Mouse (Mus musculus) midbrain, embryonic 11.5 days (tissue): Measurements from ENCODE around the gene Smyd5. TPM values are rescaled to one million over a fixed set of nuclear protein-coding genes. Genes with fewer than 3 reads are reported as not detected.

ENCODE experiments used
- ATAC-seq: fragments of 200-750 bp; cut with Nextera tagmentation; 2 replicates; pipeline ENCODE4 v1.8.0; 2017; ENCODE audit warnings: moderate TSS enrichment, moderate library complexity; ENCODE audit not compliant: low FRiP score
- DNase-seq: peaks from one replicate; pipeline ENCODE4 v3.0.0; 2015; ENCODE audit warnings: low spot score; ENCODE audit errors: missing footprints
- H3K27ac ChIP-seq: fragments of 300-500 bp; sonication (generic); 2 replicates; pipeline ENCODE4 v1.5.1; 2014; ENCODE audit warnings: low read depth, low read length
- H3K27me3 ChIP-seq: fragments of 300-500 bp; sonication (generic); 2 replicates; pipeline ENCODE4 v1.6.1; 2014; ENCODE audit warnings: mild to moderate bottlenecking, low read length, moderate library complexity, mixed read lengths; ENCODE audit not compliant: control insufficient read depth, insufficient read depth
- H3K36me3 ChIP-seq: fragments of 300-500 bp; sonication (generic); 2 replicates; pipeline ENCODE4 v1.6.1; 2014; ENCODE audit warnings: mild to moderate bottlenecking, low read length, moderate library complexity, mixed read lengths; ENCODE audit not compliant: control insufficient read depth, insufficient read depth
- H3K4me1 ChIP-seq: fragments of 300-500 bp; sonication (generic); 2 replicates; pipeline ENCODE4 v1.6.1; 2014; ENCODE audit warnings: low read length; ENCODE audit not compliant: control insufficient read depth, insufficient read depth
- H3K4me2 ChIP-seq: fragments of 300-500 bp; sonication (generic); 2 replicates; pipeline ENCODE4 v1.6.1; 2014; ENCODE audit warnings: mild to moderate bottlenecking, moderate library complexity
- H3K4me3 ChIP-seq: fragments of 300-500 bp; sonication (generic); 2 replicates; pipeline ENCODE4 v1.5.1; 2014; ENCODE audit warnings: low read depth, low read length
- H3K9ac ChIP-seq: fragments of 300-500 bp; sonication (generic); 2 replicates; pipeline ENCODE4 v1.6.1; 2014; ENCODE audit warnings: low read length
- H3K9me3 ChIP-seq: fragments of 300-500 bp; sonication (generic); 2 replicates; pipeline ENCODE4 v1.6.1; 2016; ENCODE audit warnings: low read length; ENCODE audit not compliant: control insufficient read depth
- WGBS: fragments of 180-500 bp; shearing (Covaris S2); extraction: QIAGEN DNeasy Blood & Tissue Kit; methylation state at CpG from one replicate; pipeline ENCODE4 v1.1.7; 2014; 5-methylcytosine and 5-hydroxymethylcytosine counted together
- polyA plus RNA-seq: library from polyadenylated mRNA; unstranded; fragments of >200 nt; fragmentation: Nextera tagmentation; extraction: Ambion mirVana; gene quantifications from 2 replicates; pipeline ENCODE4 v1.2.1, GENCODE M21; 2014

The Smyd5 gene
- polyA plus RNA-seq, 1 experiment from 2014 or later, result 52.6 TPM

DNA sequence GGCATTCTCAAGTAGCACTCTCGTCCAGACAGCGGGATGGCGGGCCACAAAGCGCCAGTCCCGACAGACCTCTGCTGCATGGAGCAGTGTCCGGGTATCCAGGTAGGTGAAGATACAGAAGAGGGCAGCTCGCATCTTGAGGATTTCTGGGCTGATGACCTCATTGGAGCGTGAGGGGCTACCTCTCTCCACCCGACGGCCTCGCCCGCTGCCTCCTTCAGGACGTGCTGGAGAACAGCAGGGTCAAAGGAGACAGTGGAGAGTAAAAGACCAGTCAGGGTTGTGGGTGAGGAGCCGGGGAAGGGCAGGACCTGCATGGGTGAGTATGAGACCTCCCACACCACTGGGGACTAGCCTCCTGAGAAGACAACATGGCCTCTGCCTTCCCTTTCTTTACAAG is 46.6 kb downstream of the Smyd5 start:
- H3K4me3 ChIP-seq, result no peak overlapping the region
- H3K27ac ChIP-seq, result no peak overlapping the region
- no peak overlapping the region for H3K9ac ChIP-seq
- no peaks in the 10 kb centered on the region for H3K4me1 ChIP-seq
- no peaks in the 10 kb centered on the region for H3K9me3 ChIP-seq
- ATAC-seq, result no peak
- no peak for DNase-seq
- 43% methylated on average over 14 of the region's 14 CpGs for WGBS
- no peaks in the 10 kb centered on the region for H3K36me3 ChIP-seq
- H3K4me2 ChIP-seq, result no peak overlapping the region
- H3K27me3 ChIP-seq, result peaks cover 5% of the 10 kb centered on the region; the same call in 1 of the 2 replicates

DNA sequence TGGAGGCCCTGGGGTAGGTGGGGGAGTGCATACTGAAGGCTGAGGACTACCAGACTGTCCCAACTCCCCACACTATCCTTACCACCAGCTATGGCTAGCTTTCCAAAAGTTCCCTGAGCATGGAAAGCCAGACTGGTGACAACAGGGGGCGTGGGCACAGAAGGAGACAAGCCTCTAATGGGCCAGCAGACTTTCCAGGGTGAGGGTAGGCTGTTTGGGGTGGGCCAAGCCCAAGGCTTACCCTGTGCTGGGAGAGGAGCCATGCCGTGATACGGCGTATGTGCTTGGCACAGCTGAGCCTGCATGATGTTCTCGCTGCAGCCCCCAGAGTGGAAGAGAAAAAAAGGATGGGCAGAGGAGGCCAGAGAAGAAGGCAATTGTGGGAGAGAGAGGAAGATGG is 48.2 kb downstream of the Smyd5 start:
- H3K4me3 ChIP-seq, result no peak overlapping the region
- no peak overlapping the region for H3K9ac ChIP-seq
- H3K9me3 ChIP-seq, result no peaks in the 10 kb centered on the region
- H3K27me3 ChIP-seq, result peaks cover 21% of the 10 kb centered on the region
- H3K4me2 ChIP-seq, result no peak overlapping the region
- peaks cover 7% of the 10 kb centered on the region; the same call in 1 of the 2 replicates for H3K4me1 ChIP-seq
- ATAC-seq (no peak), DNase-seq (no peak)
- no peak overlapping the region for H3K27ac ChIP-seq
- WGBS, result 88% methylated on average over 5 of the region's 5 CpGs
- H3K36me3 ChIP-seq, result no peaks in the 10 kb centered on the region

DNA sequence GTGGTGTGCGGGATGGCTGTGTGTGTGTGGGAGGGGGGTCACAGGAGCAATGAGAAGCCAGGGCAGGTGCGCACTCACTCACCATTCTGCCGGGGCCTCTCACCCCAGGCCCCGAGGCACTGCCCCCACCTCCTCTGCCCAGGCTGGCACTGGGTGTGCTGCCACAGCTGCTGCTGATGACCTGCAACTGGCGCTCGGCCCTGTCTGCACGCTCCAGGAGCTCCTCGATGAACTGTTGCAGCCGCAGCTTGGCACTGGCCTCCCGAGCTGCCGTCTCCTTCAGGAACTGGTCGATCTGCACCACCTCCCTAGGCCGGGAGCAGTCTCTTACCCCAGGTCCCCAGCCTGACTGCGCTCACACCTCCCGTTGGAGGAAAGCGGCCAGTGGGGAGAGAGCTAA is 48.9 kb downstream of the Smyd5 start:
- Histone ChIP-seq H3K4me2 (no peak overlapping the region), H3K27me3 (peaks cover 28% of the 10 kb centered on the region), H3K4me1 (peaks cover 7% of the 10 kb centered on the region; the same call in 1 of the 2 replicates), H3K27ac (no peak overlapping the region), H3K36me3 (no peaks in the 10 kb centered on the region), H3K4me3 (no peak overlapping the region), H3K9me3 (no peaks in the 10 kb centered on the region), H3K9ac (no peak overlapping the region)
- 76% methylated on average over 16 of the region's 16 CpGs for WGBS
- ATAC-seq, result no peak
- no peak for DNase-seq

DNA sequence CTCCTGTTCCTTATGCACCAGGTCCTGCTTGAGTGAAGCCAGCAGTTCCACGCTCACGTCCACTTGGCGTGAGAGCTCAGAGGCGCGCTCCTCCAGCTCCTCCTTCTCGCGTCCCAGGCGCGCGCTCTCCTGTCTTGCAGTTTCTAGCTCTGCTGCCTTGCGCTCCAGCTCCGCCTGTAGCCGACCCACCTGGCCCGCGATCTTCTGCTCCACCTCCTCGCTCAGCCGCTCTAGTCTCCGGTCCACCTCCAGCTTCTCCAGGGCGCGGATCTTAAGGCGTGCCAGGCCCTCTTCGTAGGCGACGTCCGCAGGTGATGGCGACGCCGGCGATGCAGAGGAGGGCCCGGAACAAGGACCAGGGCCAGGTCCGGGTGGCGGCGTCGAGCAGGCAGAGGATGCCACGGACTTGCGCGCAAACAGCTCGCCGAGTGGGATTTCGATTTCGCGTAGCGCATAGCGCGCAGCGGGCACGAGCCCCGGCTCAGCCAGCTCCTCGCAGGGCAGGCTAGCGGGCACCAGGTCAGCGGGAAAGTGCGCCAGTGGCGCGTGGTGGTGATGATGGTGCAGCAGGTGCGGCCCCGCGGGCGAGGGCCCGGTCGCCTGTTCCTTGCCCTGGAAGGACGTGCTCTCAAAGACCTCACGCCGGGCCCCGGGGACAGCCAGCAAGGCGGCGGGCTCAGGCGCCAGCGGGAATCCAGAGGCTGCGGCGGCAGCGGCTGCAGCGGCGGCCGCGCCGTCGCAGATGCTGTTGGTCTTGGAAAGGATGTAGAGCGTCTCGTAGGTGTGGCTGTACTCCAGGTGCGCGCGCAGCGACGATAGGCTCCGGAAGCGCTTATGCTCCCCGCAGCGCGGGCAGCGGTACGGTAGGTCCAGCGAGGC is 52.3 kb downstream of the Smyd5 start:
- no peak for DNase-seq
- Histone ChIP-seq H3K27me3 (peaks cover 36% of the 10 kb centered on the region), H3K4me3 (peak overlapping the region; percentile 26), H3K4me2 (peak overlapping the region; percentile 43), H3K4me1 (peaks cover 12% of the 10 kb centered on the region; the same call in 1 of the 2 replicates), H3K36me3 (no peaks in the 10 kb centered on the region), H3K9me3 (no peaks in the 10 kb centered on the region), H3K9ac (no peak overlapping the region; the same call in 1 of the 2 replicates), H3K27ac (no peak overlapping the region)
- WGBS, result 3% methylated on average over 91 of the region's 92 CpGs
- ATAC-seq, result 0 out of 2 replicates have a peak, but pooled peaks have one; percentile 24

DNA sequence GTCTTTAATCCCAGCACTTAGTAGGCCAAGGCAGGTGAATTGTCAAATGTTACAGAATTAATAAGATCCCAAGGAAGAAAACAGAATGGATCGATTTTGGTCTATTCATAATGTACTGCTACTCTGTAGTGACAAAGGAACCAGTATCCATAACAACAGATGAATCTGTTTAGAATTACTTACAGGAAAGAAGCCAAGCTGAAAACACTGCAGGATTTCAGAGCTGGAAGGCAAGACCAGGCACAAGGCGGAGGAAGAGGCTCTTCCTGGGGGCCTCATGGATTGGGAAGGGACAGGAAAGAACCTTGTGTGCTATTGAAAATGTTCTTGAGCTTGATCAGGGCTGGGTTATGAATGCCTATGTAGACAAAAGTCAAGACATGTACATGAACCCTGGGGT is 53.9 kb downstream of the Smyd5 start:
- H3K4me1 ChIP-seq, result peaks cover 15% of the 10 kb centered on the region; the same call in 1 of the 2 replicates
- no peaks in the 10 kb centered on the region for H3K36me3 ChIP-seq
- no peak overlapping the region for H3K27ac ChIP-seq
- DNase-seq, result no peak
- H3K9ac ChIP-seq, result no peak overlapping the region
- no peak overlapping the region for H3K4me3 ChIP-seq
- 81% methylated on average over 2 of the region's 2 CpGs for WGBS
- H3K9me3 ChIP-seq, result no peaks in the 10 kb centered on the region
- no peak for ATAC-seq
- peaks cover 36% of the 10 kb centered on the region for H3K27me3 ChIP-seq
- H3K4me2 ChIP-seq, result no peak overlapping the region

DNA sequence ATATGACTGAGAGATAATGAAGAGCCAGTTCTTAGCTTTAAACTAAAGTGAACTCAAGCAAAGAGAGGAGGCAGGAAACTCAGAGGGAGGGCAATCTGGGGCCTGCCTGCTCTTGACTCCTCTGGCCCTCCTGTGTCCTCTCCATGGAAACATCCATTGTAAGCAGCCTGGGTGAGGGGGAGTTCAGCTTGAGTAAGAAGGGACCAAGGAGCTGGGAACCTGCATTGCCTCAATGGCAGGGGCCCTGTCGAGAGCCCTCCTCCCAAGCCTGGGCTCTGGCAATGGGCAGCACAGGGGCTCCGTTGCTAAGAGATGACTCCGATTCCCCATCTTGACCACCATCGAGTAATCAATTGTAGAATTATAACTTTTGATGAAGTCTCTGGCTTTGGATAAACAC is 56.7 kb downstream of the Smyd5 start:
- Histone ChIP-seq H3K27ac (no peak overlapping the region; the same call in 1 of the 2 replicates), H3K9me3 (no peaks in the 10 kb centered on the region), H3K4me3 (no peak overlapping the region), H3K27me3 (peaks cover 30% of the 10 kb centered on the region), H3K36me3 (no peaks in the 10 kb centered on the region), H3K9ac (no peak overlapping the region), H3K4me1 (peaks cover 15% of the 10 kb centered on the region; the same call in 1 of the 2 replicates), H3K4me2 (no peak overlapping the region)
- WGBS, result 30% methylated on average over 4 of the region's 4 CpGs
- no peak for DNase-seq
- peak; percentile 52 for ATAC-seq

DNA sequence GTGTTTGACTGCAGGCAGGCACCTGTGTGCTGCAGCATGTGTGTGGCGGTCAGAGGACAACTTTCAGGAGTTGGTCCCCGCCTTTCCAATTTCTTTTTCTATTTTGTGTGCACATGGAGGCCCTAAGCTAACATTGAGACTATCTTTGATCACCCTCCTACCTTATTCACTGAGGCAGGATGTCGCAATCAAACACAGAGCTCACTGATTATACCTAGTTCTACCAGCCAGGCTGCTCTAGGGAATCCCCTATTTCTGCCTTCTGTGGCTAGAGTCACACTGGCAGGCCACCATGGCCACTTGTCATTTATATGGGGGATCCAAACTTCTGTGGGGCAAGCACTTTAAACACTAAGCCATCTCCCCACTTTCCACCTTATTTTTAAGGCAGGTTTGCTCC is 57.9 kb downstream of the Smyd5 start:
- Histone ChIP-seq H3K4me3 (no peak overlapping the region), H3K9ac (no peak overlapping the region), H3K9me3 (no peaks in the 10 kb centered on the region), H3K27me3 (peaks cover 18% of the 10 kb centered on the region), H3K4me2 (no peak overlapping the region), H3K4me1 (peaks cover 8% of the 10 kb centered on the region; the same call in 1 of the 2 replicates), H3K27ac (no peak overlapping the region), H3K36me3 (no peaks in the 10 kb centered on the region)
- 78% methylated on average over 3 of the region's 3 CpGs for WGBS
- DNase-seq (no peak), ATAC-seq (no peak)

DNA sequence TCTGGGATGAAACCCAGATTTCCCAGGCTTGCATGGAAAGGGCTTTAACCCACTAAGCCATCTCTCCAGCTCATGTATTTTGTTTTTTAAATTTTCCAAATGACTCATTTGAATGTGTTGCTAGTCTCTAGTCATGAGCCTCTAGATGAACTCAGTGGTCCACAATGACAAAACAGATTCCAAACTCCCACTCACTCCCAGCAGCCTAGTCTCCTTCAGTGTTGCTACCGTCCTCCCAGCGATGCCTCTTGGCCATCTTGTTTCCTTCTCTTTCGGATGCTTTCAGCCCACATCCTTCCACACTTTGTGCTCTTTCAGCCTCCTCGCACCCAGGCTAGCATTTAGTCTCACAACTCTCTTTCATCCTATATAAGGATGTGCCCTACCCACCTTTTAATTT is 58.5 kb downstream of the Smyd5 start:
- Histone ChIP-seq H3K36me3 (no peaks in the 10 kb centered on the region), H3K27ac (no peak overlapping the region), H3K9me3 (no peaks in the 10 kb centered on the region), H3K4me2 (no peak overlapping the region), H3K4me1 (peaks cover 8% of the 10 kb centered on the region; the same call in 1 of the 2 replicates), H3K9ac (no peak overlapping the region), H3K27me3 (peaks cover 12% of the 10 kb centered on the region), H3K4me3 (no peak overlapping the region)
- DNase-seq (no peak), ATAC-seq (no peak)
- WGBS, result 88% methylated on average over 4 of the region's 4 CpGs

DNA sequence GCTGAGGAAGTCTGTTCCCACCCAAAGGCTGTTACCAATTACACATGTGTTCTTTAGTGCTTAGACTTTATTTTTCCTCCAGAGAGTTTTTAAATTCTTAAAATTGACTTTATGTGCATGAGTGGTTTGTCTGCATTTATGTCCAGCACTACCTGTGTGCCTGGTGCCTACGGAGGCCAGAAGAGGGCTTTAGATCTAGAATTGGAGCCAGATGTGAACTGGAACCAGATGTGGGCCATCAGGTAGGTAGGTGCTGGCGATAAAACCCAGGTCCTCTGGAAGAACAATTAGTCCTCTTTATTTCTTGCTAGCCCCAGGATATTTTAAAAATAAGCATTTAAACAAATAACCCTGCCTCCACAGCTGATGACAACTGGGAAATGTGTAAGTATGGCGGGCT is 59.8 kb downstream of the Smyd5 start:
- Histone ChIP-seq H3K27me3 (no peaks in the 10 kb centered on the region), H3K4me2 (no peak overlapping the region), H3K4me1 (peaks cover 8% of the 10 kb centered on the region; the same call in 1 of the 2 replicates), H3K27ac (no peak overlapping the region), H3K9ac (no peak overlapping the region), H3K36me3 (no peaks in the 10 kb centered on the region), H3K4me3 (no peak overlapping the region), H3K9me3 (no peaks in the 10 kb centered on the region)
- WGBS, result 92% methylated on average over 3 of the region's 3 CpGs
- ATAC-seq (no peak), DNase-seq (no peak)
